Mouse (Mus musculus) kidney, adult 2 months (tissue): ENCODE results near the gene Mrtfb. TPM values are rescaled to one million over a fixed set of nuclear protein-coding genes. Genes with fewer than 3 reads are reported as not detected.
"Not testable (repeated sequence)": the region's sequence is repeated elsewhere in the genome, so short reads cannot be mapped to it uniquely, and the experiment has no call there.

Experiments
- DNase-seq: peaks from one replicate; pipeline ENCODE4 v3.0.0; 2021
- H3K27ac ChIP-seq: fragments of 200-500 bp; 2 replicates; pipeline ENCODE4 v1.5.1; 2012; ENCODE audit warnings: low read depth, low read length, control low read depth, inconsistent platforms; ENCODE audit not compliant: insufficient read depth
- H3K27me3 ChIP-seq: fragments of 200-500 bp; replicated peaks from 2 replicates; pipeline ENCODE4 v1.6.1; 2012; ENCODE audit warnings: mild to moderate bottlenecking, moderate library complexity, low read length, inconsistent platforms; ENCODE audit not compliant: control insufficient read depth, insufficient read depth
- H3K36me3 ChIP-seq: fragments of 200-500 bp; 2 replicates; pipeline ENCODE4 v1.6.1; 2012; ENCODE audit warnings: mild to moderate bottlenecking, moderate library complexity, low read length, inconsistent platforms; ENCODE audit not compliant: control insufficient read depth, insufficient read depth
- H3K4me1 ChIP-seq: fragments of 200-500 bp; 2 replicates; pipeline ENCODE4 v1.6.1; 2011; ENCODE audit warnings: low read length; ENCODE audit not compliant: control insufficient read depth, insufficient read depth
- H3K4me3 ChIP-seq: fragments of 200-500 bp; 2 replicates; pipeline ENCODE4 v1.5.1; 2011; ENCODE audit warnings: mild to moderate bottlenecking, low read depth, low read length, control low read depth; ENCODE audit not compliant: insufficient read depth
- CTCF ChIP-seq: fragments of 200-500 bp; conservative IDR thresholded peaks from 2 replicates; pipeline ENCODE4 v1.5.1; 2011; ENCODE audit warnings: low read depth, mild to moderate bottlenecking, control low read depth, low read length, moderate library complexity, mixed read lengths; ENCODE audit not compliant: insufficient read depth, insufficient read length
- POLR2A ChIP-seq: fragments of 200-500 bp; IDR thresholded peaks from one replicate; pipeline ENCODE4 v1.6.1; 2011; ENCODE audit warnings: low read depth, low read length, control low read depth
- WGBS: fragments of 180-500 bp; shearing (Covaris S2); methylation state at CpG from one replicate; pipeline ENCODE4 v1.1.7; 2018; 5-methylcytosine and 5-hydroxymethylcytosine counted together
- polyA plus RNA-seq: library from polyadenylated mRNA; depleted of rRNA; stranded (reverse); fragments of >200 nt; gene quantifications from 2 replicates; pipeline ENCODE4 v1.2.3, GENCODE M21; 2012

The Mrtfb gene
- polyA plus RNA-seq, 1 experiment = 6.0 TPM

- 32% methylated on average over 2 of the region's 2 CpGs for WGBS
- H3K4me3 ChIP-seq = no peak overlapping the region
- H3K4me1 ChIP-seq = peaks cover 9% of the 10 kb centered on the region; the same call in 1 of the 2 replicates
- TF ChIP-seq POLR2A = no peak
- TF ChIP-seq CTCF = no peak
- H3K27ac ChIP-seq = peak overlapping the region; percentile 25; the same call in 1 of the 2 replicates
- DNase-seq = peak; percentile 73
- no peaks in the 10 kb centered on the region for H3K36me3 ChIP-seq
- no peaks in the 10 kb centered on the region for H3K27me3 ChIP-seq
These were observed 20.0 kb downstream of the Mrtfb start for GRCm38 (mm10) chr16:13276258-13276657.

GRCm38 (mm10) chr16:13276709-13277399, 20.6 kb downstream of the Mrtfb start:
- no peak for DNase-seq
- no peak for TF ChIP-seq CTCF
- TF ChIP-seq POLR2A = no peak
- Histone ChIP-seq H3K4me1 (peaks cover 9% of the 10 kb centered on the region; the same call in 1 of the 2 replicates), H3K36me3 (no peaks in the 10 kb centered on the region), H3K27ac (peak overlapping the region; percentile 25; the same call in 1 of the 2 replicates), H3K27me3 (no peaks in the 10 kb centered on the region), H3K4me3 (no peak overlapping the region)
- 80% methylated on average over 3 of the region's 3 CpGs for WGBS

GRCm38 (mm10) chr16:13286425-13286824, 30.1 kb downstream of the Mrtfb start:
- not testable (repeated sequence) for H3K27me3 ChIP-seq, H3K4me1 ChIP-seq, DNase-seq, H3K27ac ChIP-seq, H3K36me3 ChIP-seq, H3K4me3 ChIP-seq

- TF ChIP-seq CTCF (no peak), POLR2A (no peak)
These were observed 41.6 kb downstream of the Mrtfb start for GRCm38 (mm10) chr16:13297860-13298259.

GRCm38 (mm10) chr16:13298991-13299390, 42.7 kb downstream of the Mrtfb start:
- TF ChIP-seq POLR2A = no peak
- TF ChIP-seq CTCF = no peak
- DNase-seq = peak; percentile 21
- Histone ChIP-seq H3K27me3 (no peaks in the 10 kb centered on the region), H3K27ac (peak overlapping the region; percentile 12), H3K36me3 (no peaks in the 10 kb centered on the region), H3K4me3 (no peak overlapping the region), H3K4me1 (peaks cover 15% of the 10 kb centered on the region)
- WGBS = 29% methylated on average over 2 of the region's 2 CpGs

More at GRCm38 (mm10) chr16:13297860-13298259, 41.6 kb downstream of the Mrtfb start:
- no peak for DNase-seq
- peaks cover 18% of the 10 kb centered on the region for H3K4me1 ChIP-seq
- WGBS = 54% methylated on average over 1 of the region's 1 CpGs
- no peaks in the 10 kb centered on the region for H3K27me3 ChIP-seq
- H3K36me3 ChIP-seq = no peaks in the 10 kb centered on the region
- no peak overlapping the region for H3K4me3 ChIP-seq
- H3K27ac ChIP-seq = no peak overlapping the region

GRCm38 (mm10) chr16:13306065-13306695, 49.9 kb downstream of the Mrtfb start:
- H3K4me1 ChIP-seq = peaks cover under 1% of the 10 kb centered on the region; the same call in 1 of the 2 replicates
- no peaks in the 10 kb centered on the region for H3K27me3 ChIP-seq
- H3K4me3 ChIP-seq = no peak overlapping the region
- TF ChIP-seq POLR2A (no peak), CTCF (no peak)
- no peak overlapping the region for H3K27ac ChIP-seq
- 52% methylated on average over 3 of the region's 3 CpGs for WGBS
- DNase-seq = no peak
- no peaks in the 10 kb centered on the region for H3K36me3 ChIP-seq

- Histone ChIP-seq H3K27me3 (no peaks in the 10 kb centered on the region), H3K27ac (no peak overlapping the region), H3K4me1 (peaks cover 8% of the 10 kb centered on the region), H3K36me3 (no peaks in the 10 kb centered on the region), H3K4me3 (no peak overlapping the region)
- DNase-seq = no peak
- TF ChIP-seq CTCF (no peak), POLR2A (no peak)
- WGBS = 44% methylated on average over 1 of the region's 1 CpGs
These were observed 53.9 kb downstream of the Mrtfb start for GRCm38 (mm10) chr16:13310096-13310683.
